Comparison of ENCODE assay signal across 16 mouse cellular contexts in the genomic region with DNA sequence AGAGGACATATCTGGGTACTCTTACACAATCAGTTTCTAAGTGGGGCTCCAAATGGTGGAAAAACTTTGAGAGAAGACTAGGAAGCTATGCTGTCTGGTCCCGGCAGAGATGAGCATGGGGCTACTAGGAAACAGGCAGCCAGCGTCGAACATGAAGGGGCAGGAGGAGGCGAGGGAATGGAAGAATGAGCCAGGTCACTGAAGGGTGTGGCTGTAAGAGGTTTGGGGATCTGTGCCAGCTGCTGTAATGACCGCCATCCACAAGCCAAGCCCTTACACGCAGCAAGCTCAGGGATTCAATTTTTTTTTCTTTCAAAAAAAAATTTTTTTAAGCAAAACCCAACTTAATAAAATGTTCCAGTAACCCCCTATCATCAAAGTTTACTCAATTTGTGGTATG.
"Had no signal": no experiment of that assay in that cellular context is flagged by ENCODE, and none has a peak within 500 bp of the region (broad histone marks: within the 10 kb centered on the region; RNA-seq: fewer than 3 reads in every experiment).

No protein-coding gene starts in this region.

- H3K4me1 ChIP-seq: midbrain, embryonic 12.5 days; neural tube, embryonic 13.5 days; stomach, embryonic 15.5 days had no signal

- DNase-seq: kidney, adult 18-20 months; kidney, postnatal 10 days; kidney, postnatal 4 days; left cerebral cortex, postnatal 4 days; lung, postnatal 14 days; retina, postnatal 1 day; right cerebral cortex, postnatal 4 days; thymus, adult 2 months; thymus, postnatal 25 days had no signal

- H3K9me3 ChIP-seq: limb, embryonic 13.5 days; midbrain, embryonic 12.5 days; neural tube, embryonic 13.5 days; stomach, embryonic 15.5 days had no signal

- H3K9ac ChIP-seq: limb, embryonic 13.5 days; liver, embryonic 14.5 days; midbrain, embryonic 12.5 days; neural tube, embryonic 13.5 days; stomach, embryonic 15.5 days had no signal

- H3K4me3 ChIP-seq: layer of hippocampus, adult 2 months; limb, embryonic 13.5 days; midbrain, embryonic 12.5 days; neural tube, embryonic 13.5 days; stomach, embryonic 15.5 days had no signal

- ATAC-seq: midbrain, embryonic 16.5 days had no signal

- H3K27ac ChIP-seq: layer of hippocampus, adult 2 months; limb, embryonic 13.5 days; liver, embryonic 14.5 days; midbrain, embryonic 12.5 days; neural tube, embryonic 13.5 days; stomach, embryonic 15.5 days had no signal

- H3K4me2 ChIP-seq: limb, embryonic 13.5 days; midbrain, embryonic 12.5 days; neural tube, embryonic 13.5 days; stomach, embryonic 15.5 days had no signal

- H3K36me3 ChIP-seq: limb, embryonic 13.5 days; midbrain, embryonic 12.5 days; neural tube, embryonic 13.5 days; stomach, embryonic 15.5 days had no signal

- H3K27me3 ChIP-seq: limb, embryonic 13.5 days; midbrain, embryonic 12.5 days; neural tube, embryonic 13.5 days; stomach, embryonic 15.5 days had no signal
